Mouse (Mus musculus) C2C12 (cell line): Measurements from ENCODE around the gene Gpr33.

ENCODE experiments used
- CTCF ChIP-seq: IDR thresholded peaks from one replicate; pipeline ENCODE4 v1.5.1; 2011; ENCODE audit not compliant: control insufficient read depth, insufficient read depth, insufficient read length
- MYOD1 ChIP-seq: IDR thresholded peaks from one replicate; pipeline ENCODE4 v1.6.1; 2011; ENCODE audit warnings: low read depth; ENCODE audit not compliant: control insufficient read depth, insufficient read length
- USF1 ChIP-seq: IDR thresholded peaks from one replicate; pipeline ENCODE4 v1.6.1; 2011; ENCODE audit warnings: low read depth, mild to moderate bottlenecking, control low read depth, moderate library complexity

DNA sequence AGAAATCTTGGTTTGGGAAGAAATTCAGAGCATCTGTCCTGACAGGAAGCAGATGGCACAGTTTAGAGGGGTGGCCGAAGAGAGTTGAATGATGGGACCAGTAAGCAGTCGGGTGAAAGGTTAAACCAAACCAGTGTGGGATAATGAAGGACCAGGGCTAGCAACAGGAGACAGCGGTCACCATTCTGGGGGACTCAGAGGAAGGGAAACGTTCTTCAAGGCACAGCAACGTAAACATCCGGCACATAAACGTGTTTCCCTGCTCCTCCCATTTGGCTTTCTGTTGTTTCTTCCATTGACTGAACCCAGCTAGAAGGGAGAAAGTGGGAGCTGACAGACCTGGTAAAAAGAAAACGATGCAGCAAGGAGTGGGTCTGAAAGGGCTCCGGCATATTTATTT is 14.6 kb downstream of the Gpr33 start:
- no peak for TF ChIP-seq CTCF
- no peak for TF ChIP-seq USF1
- no peak for TF ChIP-seq MYOD1
